Mouse (Mus musculus): ENCODE measurements at regions not wholly inside any gene's neighbourhood (a gene's known extent, or its start where the extent isn't known, plus 50 kb on each side); places are given as distances from the start of the nearest gene placed in this dataset.
A peak's percentile ranks its signal among the peaks of the same experiment; 100 is the strongest.
"Not testable (repeated sequence)": the region's sequence is repeated elsewhere in the genome, so short reads cannot be mapped to it uniquely, and the experiment has no call there.

DNA sequence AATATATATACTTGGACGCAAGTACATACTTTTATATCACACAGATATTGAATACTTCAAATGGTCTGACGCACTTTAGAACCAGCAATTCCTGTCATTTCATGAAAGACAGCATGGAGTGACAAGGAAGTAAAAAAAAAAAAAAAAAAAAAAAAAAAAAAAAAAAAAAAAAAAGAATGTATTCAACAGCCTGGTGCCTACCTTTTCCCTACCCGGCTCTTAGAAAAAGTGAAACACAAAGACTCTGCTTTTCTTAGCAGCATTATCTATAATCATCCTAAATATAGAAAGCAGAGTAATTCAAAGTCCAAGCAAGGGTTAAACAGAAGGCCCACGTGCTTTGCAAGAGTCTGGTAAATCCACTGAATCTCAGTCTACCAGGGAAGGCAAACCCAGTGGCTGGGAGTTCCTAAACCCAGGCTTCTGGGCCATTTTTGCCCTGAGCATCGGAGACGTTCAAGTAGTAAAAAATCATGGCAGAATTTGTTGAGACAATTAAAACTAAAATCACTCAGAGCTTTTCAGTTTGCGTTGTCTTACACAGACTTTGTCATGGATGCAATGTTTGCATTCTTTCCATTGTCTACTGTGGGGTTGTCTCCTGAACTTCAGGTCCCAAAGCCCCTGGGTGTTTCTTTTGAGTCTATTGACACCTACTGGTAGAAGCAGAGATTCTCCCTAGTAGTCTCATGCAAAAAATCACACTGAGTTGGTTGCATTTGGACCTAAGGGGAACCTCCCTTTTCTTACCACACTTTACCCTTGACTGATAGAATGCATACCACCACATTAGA is 390.2 kb upstream of the 1700008P02Rik start:
- no peak overlapping the region; the same call in 1 of the 2 replicates for H3K27ac ChIP-seq (replicated peaks; ENCODE audit: low read depth, low read length)
- ATAC-seq (ENCODE audit: low FRiP score, low TSS enrichment) (peak; percentile 47; the same call in 1 of the 2 replicates), DNase-seq (peak; percentile 82)
- peaks cover 11% of the 10 kb centered on the region; the same call in 1 of the 2 replicates for H3K4me1 ChIP-seq (ENCODE audit: control insufficient read depth, insufficient read depth, low read length)
- H3K36me3 ChIP-seq (ENCODE audit: control insufficient read depth, insufficient read depth, low read length), result no peaks in the 10 kb centered on the region
- no peak overlapping the region for H3K4me3 ChIP-seq (replicated peaks; ENCODE audit: low read depth, low read length)
- H3K4me2 ChIP-seq (ENCODE audit: low read length), result 0 out of 2 replicates have a peak overlapping the region, but pooled peaks have one; percentile 16
- WGBS, result 36% methylated on average over 7 of the region's 7 CpGs
- H3K9me3 ChIP-seq (ENCODE audit: control insufficient read depth, low read length), result no peaks in the 10 kb centered on the region
- no peak overlapping the region for H3K9ac ChIP-seq (replicated peaks; ENCODE audit: low read length)
- no peaks in the 10 kb centered on the region for H3K27me3 ChIP-seq (ENCODE audit: control insufficient read depth, insufficient read depth, low read length)

DNA sequence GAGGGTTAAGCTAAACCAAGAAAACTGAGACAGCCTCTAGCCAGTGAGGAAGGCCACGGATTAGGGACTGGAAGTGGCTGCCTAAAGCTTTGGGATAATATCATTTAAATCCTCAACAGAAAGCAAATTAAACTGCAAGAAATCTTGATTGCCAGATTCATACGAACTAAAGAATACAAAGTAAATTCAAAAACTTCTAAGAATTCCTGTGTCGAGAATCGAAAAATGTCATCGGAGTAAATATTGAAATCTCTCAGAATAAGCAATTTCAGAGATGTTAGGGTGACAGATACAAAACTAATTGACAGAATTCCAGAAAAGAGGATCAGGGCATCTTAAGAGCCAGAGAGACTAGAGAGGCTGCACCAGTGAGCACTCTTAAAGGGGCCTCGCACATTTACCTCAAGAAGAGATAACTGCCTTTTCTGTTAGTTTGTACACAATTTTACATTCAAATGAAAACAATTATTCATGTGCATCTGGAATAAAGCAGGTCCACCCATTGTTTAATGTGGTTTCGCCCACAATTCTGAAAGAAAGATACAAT is 388.5 kb upstream of the 1700008P02Rik start:
- H3K27ac ChIP-seq (replicated peaks; ENCODE audit: low read depth, low read length), result peak overlapping the region; percentile 69
- DNase-seq (peak; percentile 62), ATAC-seq (ENCODE audit: low FRiP score, low TSS enrichment) (no peak)
- no peaks in the 10 kb centered on the region for H3K9me3 ChIP-seq (ENCODE audit: control insufficient read depth, low read length)
- H3K4me3 ChIP-seq (replicated peaks; ENCODE audit: low read depth, low read length), result no peak overlapping the region
- H3K27me3 ChIP-seq (ENCODE audit: control insufficient read depth, insufficient read depth, low read length), result no peaks in the 10 kb centered on the region
- H3K4me1 ChIP-seq (ENCODE audit: control insufficient read depth, insufficient read depth, low read length), result 0 out of 2 replicates have a peak, but pooled peaks cover 5% of the 10 kb centered on the region
- no peak overlapping the region for H3K9ac ChIP-seq (replicated peaks; ENCODE audit: low read length)
- no peaks in the 10 kb centered on the region for H3K36me3 ChIP-seq (ENCODE audit: control insufficient read depth, insufficient read depth, low read length)
- 0 out of 2 replicates have a peak overlapping the region, but pooled peaks have one; percentile 18 for H3K4me2 ChIP-seq (ENCODE audit: low read length)
- 33% methylated on average over 7 of the region's 7 CpGs for WGBS

DNA sequence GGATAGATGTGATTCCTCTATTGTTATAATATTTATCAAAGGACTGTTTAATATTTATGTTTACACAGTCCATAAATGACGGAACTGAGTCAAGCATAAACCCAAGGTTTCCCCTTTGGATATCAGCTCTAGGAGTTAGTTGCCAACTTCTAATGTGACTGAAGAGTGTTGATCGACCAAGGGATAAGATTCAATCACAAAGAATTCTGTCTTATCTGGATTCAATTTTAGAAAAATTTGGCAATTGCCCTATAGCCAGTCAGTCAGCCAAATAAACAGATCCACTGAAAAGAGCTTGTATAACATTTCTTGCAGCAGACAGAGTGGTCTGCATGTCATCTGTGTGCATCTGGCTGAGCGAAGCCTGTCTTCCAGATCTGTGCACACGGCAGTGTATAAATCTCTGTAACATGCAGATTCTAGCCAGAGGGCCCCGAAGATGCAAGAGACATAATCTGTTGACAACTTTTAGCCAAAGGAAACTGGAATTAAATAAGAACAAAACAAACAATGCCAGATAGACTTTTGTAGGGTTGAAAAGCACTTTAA is 387.6 kb upstream of the 1700008P02Rik start:
- DNase-seq, result peak; percentile 51

DNA sequence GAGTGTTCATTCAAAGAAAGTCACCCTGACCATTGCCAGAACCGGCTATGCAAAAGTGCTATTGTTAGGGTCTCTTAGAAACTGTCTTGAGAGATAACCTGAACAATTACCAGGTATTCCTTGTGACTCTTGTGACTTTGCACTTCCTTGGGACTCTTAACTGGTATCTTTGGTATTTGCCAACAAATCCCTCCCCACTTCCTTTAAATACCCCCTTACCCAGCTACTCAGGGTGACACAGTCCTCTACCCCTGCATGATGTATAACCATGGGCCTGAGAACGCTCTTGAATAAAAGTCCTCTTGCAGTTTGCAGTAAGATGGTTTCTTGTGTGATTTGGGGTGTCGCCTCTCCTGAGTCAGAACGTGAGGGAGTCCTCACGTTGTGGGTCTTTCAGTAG is 371.5 kb upstream of the 1700008P02Rik start:
- WGBS, result 83% methylated on average over 5 of the region's 5 CpGs
- H3K27me3 ChIP-seq (ENCODE audit: control insufficient read depth, insufficient read depth, low read length); H3K9ac ChIP-seq (replicated peaks; ENCODE audit: low read length); H3K27ac ChIP-seq (replicated peaks; ENCODE audit: low read depth, low read length); H3K4me2 ChIP-seq (ENCODE audit: low read length); H3K4me3 ChIP-seq (replicated peaks; ENCODE audit: low read depth, low read length); ATAC-seq (ENCODE audit: low FRiP score, low TSS enrichment); H3K9me3 ChIP-seq (ENCODE audit: control insufficient read depth, low read length); H3K4me1 ChIP-seq (ENCODE audit: control insufficient read depth, insufficient read depth, low read length); DNase-seq; H3K36me3 ChIP-seq (ENCODE audit: control insufficient read depth, insufficient read depth, low read length): not testable (repeated sequence)

More for the DNA sequence above, 387.6 kb upstream of the 1700008P02Rik start:
- Histone ChIP-seq H3K9ac (replicated peaks; ENCODE audit: low read length) (no peak overlapping the region), H3K27ac (replicated peaks; ENCODE audit: low read depth, low read length) (peak overlapping the region; percentile 69), H3K4me2 (ENCODE audit: low read length) (peak overlapping the region; percentile 18; the same call in 1 of the 2 replicates), H3K27me3 (ENCODE audit: control insufficient read depth, insufficient read depth, low read length) (no peaks in the 10 kb centered on the region), H3K9me3 (ENCODE audit: control insufficient read depth, low read length) (no peaks in the 10 kb centered on the region), H3K4me3 (replicated peaks; ENCODE audit: low read depth, low read length) (no peak overlapping the region), H3K4me1 (ENCODE audit: control insufficient read depth, insufficient read depth, low read length) (0 out of 2 replicates have a peak, but pooled peaks cover 5% of the 10 kb centered on the region), H3K36me3 (ENCODE audit: control insufficient read depth, insufficient read depth, low read length) (no peaks in the 10 kb centered on the region)
- ATAC-seq (ENCODE audit: low FRiP score, low TSS enrichment), result no peak
- WGBS, result 33% methylated on average over 5 of the region's 5 CpGs

DNA sequence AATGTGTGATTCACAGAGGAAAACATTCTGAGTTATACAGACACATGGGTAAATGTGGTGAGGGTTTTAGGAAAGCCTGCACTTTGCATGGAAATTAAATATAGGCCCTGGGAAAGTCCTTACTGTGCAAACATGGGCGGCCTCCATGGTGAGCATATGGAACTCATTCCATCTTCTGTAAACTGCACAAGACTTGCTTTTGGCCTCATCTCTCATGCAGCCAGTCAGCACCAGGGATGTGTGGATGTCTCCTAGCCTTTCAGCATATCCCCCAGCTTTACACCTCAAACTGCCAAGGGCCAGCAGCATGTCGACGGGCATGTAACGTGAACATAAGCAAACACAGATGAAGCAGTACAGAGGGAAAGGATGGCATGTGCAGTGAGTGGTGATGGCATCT is 364.7 kb upstream of the 1700008P02Rik start:
- ATAC-seq (ENCODE audit: low FRiP score, low TSS enrichment), result no peak
- no peak overlapping the region for H3K27ac ChIP-seq (replicated peaks; ENCODE audit: low read depth, low read length)
- H3K9me3 ChIP-seq (ENCODE audit: control insufficient read depth, low read length), result no peaks in the 10 kb centered on the region
- H3K4me3 ChIP-seq (replicated peaks; ENCODE audit: low read depth, low read length), result no peak overlapping the region
- H3K27me3 ChIP-seq (ENCODE audit: control insufficient read depth, insufficient read depth, low read length), result no peaks in the 10 kb centered on the region
- WGBS, result 89% methylated on average over 4 of the region's 4 CpGs
- no peak overlapping the region for H3K9ac ChIP-seq (replicated peaks; ENCODE audit: low read length)
- no peak for DNase-seq
- no peak overlapping the region for H3K4me2 ChIP-seq (ENCODE audit: low read length)
- H3K4me1 ChIP-seq (ENCODE audit: control insufficient read depth, insufficient read depth, low read length), result no peaks in the 10 kb centered on the region
- H3K36me3 ChIP-seq (ENCODE audit: control insufficient read depth, insufficient read depth, low read length), result no peaks in the 10 kb centered on the region

DNA sequence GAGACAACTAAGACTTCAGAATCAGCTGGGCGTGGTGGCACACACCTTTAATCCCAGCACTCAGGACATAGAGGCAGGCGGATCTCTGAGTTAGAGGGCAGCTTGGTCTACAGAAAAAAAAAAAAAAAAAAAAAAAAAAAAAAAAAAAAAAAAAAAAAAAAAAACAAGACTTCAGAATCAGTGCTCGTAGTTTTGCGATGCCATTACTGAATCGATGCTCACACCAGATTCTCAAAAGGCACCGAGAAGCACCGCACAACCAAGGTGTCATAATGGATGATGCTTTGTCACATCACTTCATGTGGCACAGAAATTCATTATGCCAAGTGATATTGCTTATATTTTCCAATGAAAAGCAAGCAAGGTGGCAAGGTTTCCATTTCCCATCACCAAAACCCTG is 337.4 kb upstream of the 1700008P02Rik start:
- WGBS, result 85% methylated on average over 7 of the region's 7 CpGs
- no peak for ATAC-seq (ENCODE audit: low FRiP score, low TSS enrichment)
- H3K4me3 ChIP-seq (replicated peaks; ENCODE audit: low read depth, low read length), result no peak overlapping the region

DNA sequence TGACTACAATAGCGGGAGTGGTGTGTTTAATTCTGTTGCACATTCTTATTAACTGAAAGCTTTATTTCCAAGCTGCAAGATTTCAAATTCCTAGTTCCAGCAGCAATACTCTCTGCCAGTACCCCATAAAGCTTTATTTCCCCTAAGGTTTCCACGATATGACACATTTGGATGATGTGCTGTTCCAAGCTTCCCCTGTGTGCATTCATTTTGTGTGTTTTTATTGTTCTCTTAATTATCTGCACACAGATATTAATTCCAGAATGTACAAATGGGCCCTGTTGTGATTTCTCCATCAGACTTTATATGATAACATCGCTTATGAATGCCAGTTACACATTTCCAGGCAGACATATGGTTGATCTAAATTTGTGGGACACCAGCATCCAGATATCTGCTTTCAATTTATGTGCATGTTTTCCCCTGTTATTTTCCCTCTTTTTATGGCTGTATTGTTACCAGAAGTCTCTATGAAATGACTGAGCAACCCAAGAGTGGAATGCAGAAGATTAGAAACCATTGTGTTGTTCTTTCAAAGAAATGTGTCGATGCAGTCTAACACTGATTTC is 312.4 kb upstream of the 1700008P02Rik start:
- ATAC-seq (ENCODE audit: low FRiP score, low TSS enrichment) (no peak), DNase-seq (no peak)
- WGBS, result 81% methylated on average over 4 of the region's 4 CpGs
- Histone ChIP-seq H3K4me1 (ENCODE audit: control insufficient read depth, insufficient read depth, low read length) (no peaks in the 10 kb centered on the region), H3K27ac (replicated peaks; ENCODE audit: low read depth, low read length) (no peak overlapping the region), H3K4me2 (ENCODE audit: low read length) (no peak overlapping the region), H3K27me3 (ENCODE audit: control insufficient read depth, insufficient read depth, low read length) (no peaks in the 10 kb centered on the region), H3K9me3 (ENCODE audit: control insufficient read depth, low read length) (no peaks in the 10 kb centered on the region), H3K36me3 (ENCODE audit: control insufficient read depth, insufficient read depth, low read length) (no peaks in the 10 kb centered on the region), H3K4me3 (replicated peaks; ENCODE audit: low read depth, low read length) (no peak overlapping the region), H3K9ac (replicated peaks; ENCODE audit: low read length) (no peak overlapping the region)

More for the DNA sequence above, 337.4 kb upstream of the 1700008P02Rik start:
- Histone ChIP-seq H3K9me3 (ENCODE audit: control insufficient read depth, low read length) (no peaks in the 10 kb centered on the region), H3K4me1 (ENCODE audit: control insufficient read depth, insufficient read depth, low read length) (no peaks in the 10 kb centered on the region), H3K27me3 (ENCODE audit: control insufficient read depth, insufficient read depth, low read length) (no peaks in the 10 kb centered on the region), H3K9ac (replicated peaks; ENCODE audit: low read length) (no peak overlapping the region), H3K4me2 (ENCODE audit: low read length) (no peak overlapping the region), H3K27ac (replicated peaks; ENCODE audit: low read depth, low read length) (no peak overlapping the region), H3K36me3 (ENCODE audit: control insufficient read depth, insufficient read depth, low read length) (no peaks in the 10 kb centered on the region)
- no peak for DNase-seq

DNA sequence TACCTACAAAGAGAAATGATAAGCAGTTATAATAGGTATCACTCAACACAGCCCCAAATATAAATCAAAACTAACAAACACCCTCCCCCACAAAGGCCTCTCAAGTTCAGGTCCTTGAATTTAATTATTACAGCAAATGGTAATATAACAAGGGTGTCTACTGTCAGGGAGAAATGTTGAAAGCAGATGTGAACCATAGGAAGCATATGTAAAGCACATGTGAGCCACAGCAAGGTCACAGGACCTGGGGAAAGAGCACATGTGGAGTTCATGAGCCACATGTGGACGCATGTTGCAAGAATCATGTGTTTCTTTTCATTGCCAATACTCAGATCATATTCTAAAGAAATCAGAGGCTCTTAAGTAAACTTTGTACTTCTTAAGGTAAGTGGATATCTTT is 306.5 kb upstream of the 1700008P02Rik start:
- Histone ChIP-seq H3K36me3 (ENCODE audit: control insufficient read depth, insufficient read depth, low read length) (no peaks in the 10 kb centered on the region), H3K9me3 (ENCODE audit: control insufficient read depth, low read length) (no peaks in the 10 kb centered on the region), H3K4me3 (replicated peaks; ENCODE audit: low read depth, low read length) (no peak overlapping the region), H3K27me3 (ENCODE audit: control insufficient read depth, insufficient read depth, low read length) (no peaks in the 10 kb centered on the region), H3K27ac (replicated peaks; ENCODE audit: low read depth, low read length) (no peak overlapping the region), H3K4me2 (ENCODE audit: low read length) (no peak overlapping the region), H3K4me1 (ENCODE audit: control insufficient read depth, insufficient read depth, low read length) (no peaks in the 10 kb centered on the region), H3K9ac (replicated peaks; ENCODE audit: low read length) (no peak overlapping the region)
- ATAC-seq (ENCODE audit: low FRiP score, low TSS enrichment), result no peak
- no peak for DNase-seq
- WGBS, result 82% methylated on average over 1 of the region's 1 CpGs

Measured in midbrain, embryonic 14.5 days (tissue).